Mouse (Mus musculus): ENCODE data around the gene Myt1l. TPM values are rescaled to one million over a fixed set of nuclear protein-coding genes. Genes with fewer than 3 reads are reported as not detected.
A peak's percentile ranks its signal among the peaks of the same experiment; 100 is the strongest.

Gene Myt1l
- total RNA-seq, 2 experiments from 2014 or later: 0.05 to 0.41 TPM

DNA sequence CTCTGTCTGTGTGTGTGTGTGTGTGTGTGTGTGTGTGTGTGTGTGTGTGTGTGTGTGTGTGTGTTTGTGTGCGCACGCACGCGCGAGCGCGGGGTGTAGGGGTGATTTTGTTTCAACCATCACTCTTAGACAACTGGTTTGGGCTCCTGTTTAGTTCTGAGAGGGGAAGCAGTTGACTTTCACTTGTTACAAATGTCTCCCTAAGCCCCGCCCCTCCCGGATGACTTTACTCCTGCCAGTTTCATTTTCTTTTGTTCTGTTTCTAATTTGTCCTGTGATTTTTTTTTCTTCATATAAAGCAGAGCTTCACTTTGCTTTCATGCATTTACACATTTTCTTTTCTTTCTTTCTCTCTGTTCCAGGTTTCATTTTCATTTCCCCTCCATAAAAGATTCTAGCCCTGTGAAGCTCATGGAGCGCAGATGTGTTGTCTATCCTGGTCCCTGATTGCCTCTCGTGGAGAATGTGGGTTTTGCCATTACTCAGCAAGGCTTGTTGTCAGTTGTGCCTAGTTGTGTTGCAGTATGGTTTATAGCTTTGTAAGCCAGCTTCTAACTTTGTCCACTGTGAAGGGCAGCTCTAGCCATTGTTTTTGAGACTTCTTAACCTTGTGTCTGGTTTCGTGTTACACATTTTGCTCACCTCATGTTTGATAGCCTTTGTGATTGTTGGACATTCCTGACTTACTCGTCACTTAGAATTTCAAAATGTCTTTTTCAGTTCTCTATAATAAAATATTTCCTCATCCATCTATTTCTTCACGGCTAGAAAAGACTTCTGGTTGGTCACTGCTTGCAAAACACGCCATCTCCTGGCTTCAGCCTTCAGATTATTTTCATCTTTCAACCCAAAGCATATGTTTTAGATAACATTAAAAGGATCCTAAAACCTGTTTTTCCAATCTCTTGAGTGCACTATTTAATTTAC, 184.9 kb downstream of the Myt1l start:
- DNase-seq (ENCODE audit: low spot score in 2 of 2): no peak

DNA sequence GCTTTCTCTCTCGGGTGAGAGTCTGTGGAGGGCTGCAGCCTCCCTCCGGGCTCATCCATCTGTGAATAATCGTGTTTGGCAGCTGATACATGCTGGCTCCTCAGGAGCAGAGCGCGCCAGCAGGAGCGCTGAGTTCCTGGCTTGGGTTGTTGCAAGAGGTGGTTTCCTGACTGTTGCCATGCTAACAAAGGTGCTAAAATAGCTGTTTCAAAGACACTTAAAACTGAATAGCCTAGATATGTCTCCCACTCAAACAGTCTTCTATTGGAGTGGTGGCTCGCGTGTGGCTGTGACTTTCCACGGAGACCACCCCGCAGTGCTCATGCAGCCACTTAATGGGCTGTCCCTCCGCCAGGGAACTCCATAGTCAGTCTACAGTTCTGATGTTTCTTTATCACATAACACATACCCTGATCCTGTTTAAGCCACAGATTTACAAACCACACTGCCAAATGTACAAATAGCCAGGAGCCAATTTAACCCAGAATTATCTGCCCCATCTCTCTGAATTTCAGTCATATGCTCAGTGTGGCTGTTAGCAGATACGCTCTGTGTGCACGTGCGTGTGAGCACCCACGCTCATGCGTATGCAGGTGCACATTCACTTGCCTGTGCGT, 195.6 kb downstream of the Myt1l start:
- no peak for DNase-seq (ENCODE audit: low spot score in 2 of 2)

DNA sequence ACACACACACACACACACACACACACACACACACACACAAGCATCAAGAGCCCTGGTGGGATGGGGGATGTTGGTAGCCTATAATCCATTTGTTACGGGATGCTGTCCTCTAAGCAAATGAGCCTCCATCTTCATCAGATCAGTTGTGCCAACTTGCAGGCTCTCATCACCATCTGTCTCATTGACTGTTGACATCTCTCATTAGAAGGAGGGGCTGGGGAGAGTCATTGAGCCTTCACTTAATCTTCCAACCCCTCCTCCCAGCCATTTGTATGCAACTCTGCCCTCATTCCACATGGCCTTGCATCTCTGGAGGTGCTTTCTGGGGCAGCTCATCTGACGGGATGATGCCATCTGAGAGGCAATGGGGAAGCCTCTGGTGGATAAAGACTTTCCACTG, 200.1 kb downstream of the Myt1l start:
- no peak for DNase-seq (ENCODE audit: low spot score in 2 of 2)

DNA sequence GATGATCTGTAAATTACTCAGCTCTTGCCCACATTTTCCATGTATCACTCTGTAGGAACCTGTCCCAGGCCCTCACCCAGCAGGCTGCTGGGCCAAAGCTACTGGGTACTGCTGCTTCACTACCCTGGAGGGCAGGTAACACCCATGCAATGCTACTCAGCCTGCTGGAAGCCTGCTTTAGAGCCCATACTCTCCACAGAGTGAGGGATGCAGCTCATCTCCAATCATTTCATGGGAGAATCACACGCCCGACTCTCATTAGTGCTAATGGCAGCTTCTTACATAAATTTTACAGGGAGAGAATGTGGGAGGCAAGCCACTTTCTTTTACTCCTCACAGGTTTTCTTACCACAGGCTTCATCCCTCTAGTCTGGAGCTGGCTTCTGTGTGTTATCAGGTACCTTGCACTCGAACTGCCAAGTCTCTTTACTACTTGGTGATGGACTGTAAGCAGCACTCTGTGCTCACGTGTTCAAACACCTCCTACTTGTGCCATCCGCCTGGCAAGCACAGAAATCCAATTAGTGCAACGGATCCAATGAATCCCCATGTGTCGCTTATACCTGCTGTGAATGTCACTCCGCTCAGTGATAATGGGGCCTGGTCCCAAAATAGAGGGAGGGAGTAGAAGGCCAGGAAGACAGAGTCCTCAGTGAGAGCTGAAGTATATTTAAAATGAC, 212.3 kb downstream of the Myt1l start:
- DNase-seq (ENCODE audit: low spot score in 2 of 2): no peak

DNA sequence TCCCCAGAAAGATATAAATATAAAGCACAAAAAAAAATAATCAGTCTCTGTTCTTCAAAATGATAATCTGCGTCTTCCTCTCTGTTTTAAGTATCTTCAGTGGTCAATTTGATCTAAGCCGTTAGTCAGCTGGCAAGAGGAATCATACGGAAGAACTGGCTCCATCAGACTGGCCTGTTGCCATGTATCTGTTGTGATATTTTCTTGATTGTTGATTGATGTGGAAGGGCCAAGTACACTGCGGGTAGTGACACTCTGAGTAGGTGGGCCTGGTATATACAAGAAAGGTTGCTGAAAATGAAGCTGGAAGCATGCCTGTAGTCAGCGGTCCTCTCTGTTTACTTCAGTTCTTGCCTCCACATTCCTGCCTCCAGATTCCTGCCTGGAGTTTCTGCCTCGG, 213.0 kb downstream of the Myt1l start:
- no peak for DNase-seq (ENCODE audit: low spot score in 2 of 2)

DNA sequence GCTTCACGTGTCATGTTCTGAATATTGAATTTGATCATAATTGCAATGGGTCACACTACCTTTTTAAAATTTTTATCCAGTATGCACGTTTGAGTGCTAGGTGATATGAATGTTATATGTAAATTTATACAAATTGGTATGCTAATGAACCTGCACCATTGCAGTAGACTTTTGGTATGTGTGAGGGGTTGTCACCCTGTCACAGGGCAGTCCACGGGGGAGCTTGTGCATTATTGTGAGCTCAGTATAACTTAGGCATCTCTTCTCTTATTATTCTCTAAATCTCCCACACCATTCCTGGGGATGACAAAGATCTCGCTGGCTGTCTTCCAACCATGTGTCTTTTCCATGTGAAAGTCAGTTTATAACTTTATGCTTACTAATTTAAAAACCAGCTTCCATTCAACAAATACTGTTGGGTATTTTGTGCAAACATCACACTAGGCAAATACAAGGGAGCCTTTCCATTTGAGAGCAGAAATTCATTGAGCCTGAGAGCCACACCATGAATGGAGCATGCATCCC, 222.5 kb downstream of the Myt1l start:
- no peak for DNase-seq (ENCODE audit: low spot score in 2 of 2)

DNA sequence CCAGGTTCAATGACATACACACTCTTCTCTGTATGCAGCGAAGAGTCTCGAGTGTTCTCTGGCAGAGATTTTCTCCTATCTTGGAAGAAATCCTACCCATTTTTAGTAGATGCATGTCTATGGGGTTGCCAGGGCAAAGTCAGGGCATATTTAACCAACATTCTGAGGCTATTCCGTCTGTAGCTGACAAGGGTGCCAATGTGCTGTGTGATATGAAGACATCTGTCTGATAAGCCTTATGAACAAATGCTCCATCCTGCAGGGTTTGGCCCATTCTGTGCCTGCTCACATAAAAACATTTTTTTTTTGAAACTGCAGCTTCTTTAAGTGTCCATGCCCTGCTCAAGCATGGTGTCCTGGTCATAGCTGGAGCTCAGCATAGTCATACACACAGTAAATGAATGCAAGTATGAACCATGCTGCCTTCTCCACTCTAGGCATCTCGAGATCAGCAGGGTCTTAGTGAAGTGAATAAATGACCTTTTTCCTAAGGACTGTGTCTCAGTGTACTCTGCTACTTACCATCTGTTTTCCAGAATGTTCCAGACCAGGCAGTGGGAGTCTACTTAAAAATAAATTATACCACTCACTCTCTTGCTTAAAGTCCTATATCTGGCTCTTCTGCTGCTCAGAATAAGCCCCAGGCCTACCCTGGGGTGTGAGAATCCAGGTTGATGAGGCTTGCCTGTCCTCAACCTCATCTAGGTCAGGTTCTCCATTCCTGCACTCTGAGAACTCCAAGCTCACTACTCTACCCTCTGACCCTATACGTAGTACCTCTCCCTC, 227.1 kb downstream of the Myt1l start:
- no peak for DNase-seq (ENCODE audit: low spot score in 2 of 2)

DNA sequence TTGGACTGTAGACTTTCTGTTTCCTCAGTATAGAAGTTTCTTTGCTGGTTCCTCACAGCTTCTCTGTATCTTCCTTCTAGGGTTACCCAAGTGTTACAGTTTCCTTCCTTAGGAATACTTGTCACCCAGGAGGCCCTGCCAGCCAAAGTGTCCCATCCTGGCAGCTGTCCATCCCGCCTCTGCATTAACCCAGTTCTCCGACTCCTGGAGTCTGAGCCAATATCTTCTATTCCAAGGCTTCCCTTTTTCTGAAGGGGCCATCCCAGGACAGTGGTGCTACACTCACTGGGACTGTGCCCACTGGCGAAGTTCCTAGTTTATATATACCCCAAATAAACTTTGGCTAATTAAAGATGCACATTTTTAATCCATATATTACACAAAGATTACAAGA, 227.7 kb downstream of the Myt1l start:
- no peak for DNase-seq (ENCODE audit: low spot score in 2 of 2)

DNA sequence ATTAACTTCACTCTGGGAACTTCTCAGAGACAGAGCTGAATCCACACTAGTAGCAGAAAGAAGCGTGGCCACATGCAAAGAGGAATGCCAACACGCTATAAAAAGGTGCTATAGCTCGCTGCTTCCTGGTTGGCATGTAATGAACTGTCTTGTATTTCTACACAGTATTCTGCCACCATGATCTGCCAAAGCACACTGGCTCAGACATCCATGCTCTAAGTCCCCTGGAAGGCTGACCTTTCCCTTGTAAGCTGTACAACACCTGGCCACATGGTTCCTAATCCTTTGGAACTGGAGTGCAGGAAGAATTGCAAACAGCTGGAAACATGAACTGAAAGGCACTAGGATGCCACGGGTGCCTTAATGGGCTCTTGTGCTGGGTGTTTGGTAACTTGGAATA, 232.4 kb downstream of the Myt1l start:
- no peak for DNase-seq (ENCODE audit: low spot score in 2 of 2)

DNA sequence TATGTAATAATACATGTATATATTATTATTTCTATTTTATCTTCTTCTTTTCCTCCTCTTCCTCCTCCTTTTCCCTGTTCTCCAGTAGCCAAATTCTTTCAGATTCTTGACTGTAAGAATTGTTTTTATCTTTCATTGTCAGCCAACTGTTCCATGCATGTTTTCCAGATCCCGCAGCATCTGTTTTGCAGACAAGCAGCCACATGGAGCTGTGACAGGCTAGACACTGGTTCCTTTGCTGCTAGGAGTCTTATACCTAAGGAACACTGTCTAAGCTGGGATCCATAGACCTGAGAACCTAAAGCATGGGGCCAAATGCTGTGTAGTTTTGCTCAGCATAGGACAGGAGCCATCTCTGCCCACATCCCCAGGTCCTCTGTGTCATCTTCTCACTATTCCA, 238.0 kb downstream of the Myt1l start:
- no peak for DNase-seq (ENCODE audit: low spot score in 2 of 2)

DNA sequence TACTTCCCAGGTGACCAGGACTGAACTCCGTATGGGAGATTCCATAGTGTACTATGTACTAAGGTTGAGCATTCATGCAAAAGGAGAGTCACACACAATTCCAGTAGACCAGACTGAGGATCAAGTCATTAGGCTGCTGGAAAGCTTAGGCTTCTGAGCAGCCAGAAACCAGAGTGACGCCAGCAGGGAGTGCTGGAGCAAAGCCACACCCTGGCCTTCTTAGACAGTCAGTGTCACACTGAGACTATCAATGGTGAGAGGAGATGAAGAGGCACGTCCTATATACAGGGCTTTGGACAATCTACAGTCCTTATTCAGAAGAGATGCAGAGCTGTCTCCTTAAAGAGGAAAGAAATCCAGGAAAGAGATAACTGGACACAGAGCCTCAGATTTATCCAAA, 243.6 kb downstream of the Myt1l start:
- no peak for DNase-seq (ENCODE audit: low spot score in 2 of 2)

DNA sequence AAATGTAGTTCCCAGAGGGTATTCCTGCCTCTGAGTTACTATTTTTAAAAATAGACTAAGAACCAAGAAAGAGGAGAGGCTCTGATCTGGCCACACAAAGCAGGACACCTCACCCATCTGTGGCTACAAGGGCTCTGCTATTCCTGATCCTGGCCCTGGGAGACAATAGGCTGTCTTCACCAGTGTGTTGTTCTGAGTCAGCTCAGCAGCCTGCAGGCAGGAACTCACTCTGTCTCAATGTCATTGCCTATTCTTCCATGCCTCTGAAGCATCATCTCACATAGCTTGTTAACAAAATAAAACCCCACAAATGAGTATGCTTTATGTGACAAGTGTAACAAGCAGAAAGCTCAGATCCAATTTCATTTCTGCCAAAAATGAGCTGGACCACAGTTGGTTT, 244.2 kb downstream of the Myt1l start:
- DNase-seq (ENCODE audit: low spot score in 2 of 2): no peak

DNA sequence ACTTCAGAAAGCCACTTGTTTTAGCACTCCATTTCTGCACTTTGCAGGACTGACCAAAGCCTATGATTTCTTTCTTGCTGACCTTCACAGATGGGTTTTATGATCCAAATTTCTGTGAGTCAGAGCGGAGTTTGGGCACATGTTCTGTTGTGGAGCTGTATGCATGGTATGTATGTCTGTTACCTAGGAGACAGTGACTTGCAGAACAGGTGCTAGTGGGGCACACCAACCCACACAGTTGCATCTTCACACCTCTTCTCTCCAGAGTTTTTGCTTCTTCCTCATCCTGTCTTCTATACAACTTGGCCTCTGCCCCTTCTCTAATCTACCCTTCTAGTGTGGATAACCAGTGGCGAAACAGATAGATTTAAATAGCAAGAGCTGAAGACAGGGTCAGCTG, 250.7 kb downstream of the Myt1l start:
- no peak for DNase-seq (ENCODE audit: low spot score in 2 of 2)

DNA sequence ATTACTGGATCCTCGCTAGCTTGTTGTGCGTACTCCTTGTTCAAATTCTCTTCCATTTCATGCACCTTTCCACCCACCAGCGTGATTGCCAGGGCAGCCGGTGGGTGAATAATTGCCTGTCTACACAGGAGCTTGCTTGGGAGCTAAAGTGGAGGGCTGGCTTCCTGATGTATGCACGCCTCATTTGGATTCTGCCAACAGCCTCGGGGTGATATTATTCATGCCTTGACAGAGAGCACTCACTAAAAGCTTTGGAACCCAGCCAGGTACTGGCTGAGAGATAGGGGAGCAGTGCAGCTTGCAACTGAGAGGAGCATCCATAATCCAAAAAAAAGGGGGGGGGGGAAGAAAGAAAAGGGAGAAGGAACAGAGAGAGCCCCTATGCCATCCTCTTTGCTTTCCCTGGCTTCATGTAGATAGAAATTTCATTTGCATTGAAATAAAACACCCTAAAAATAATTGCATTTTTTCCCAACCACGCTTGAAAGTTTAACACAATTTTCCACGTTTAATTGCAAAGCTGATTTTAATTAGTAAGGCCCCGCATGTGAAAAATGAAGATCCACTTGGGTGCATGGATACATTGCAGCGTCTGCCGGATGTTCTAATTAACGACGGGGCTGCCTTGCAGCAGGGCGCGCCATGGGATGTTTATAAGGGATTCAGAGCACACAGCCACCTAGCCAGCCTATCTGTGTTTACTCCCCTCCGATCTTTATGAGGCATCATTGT, 261.3 kb downstream of the Myt1l start:
- DNase-seq (ENCODE audit: low spot score in 2 of 2): peak in 1 of 2 experiments; percentile 9

DNA sequence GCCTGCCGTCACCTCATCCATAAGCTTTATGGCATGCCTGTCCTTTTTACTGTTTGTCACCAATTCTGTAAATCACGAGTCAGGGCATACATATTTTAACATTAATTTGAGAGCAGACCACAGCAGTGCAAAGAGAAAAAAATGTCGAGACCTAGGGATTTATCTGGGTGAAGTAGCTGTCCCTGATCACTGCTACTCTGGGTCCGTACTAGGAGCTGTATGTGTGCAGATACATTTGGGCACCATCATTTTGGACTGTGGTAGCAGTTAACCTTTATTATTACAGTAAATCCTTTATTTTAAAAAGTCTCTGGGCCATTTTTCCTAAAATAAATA, 261.8 kb downstream of the Myt1l start:
- DNase-seq (ENCODE audit: low spot score in 2 of 2): no peak

DNA sequence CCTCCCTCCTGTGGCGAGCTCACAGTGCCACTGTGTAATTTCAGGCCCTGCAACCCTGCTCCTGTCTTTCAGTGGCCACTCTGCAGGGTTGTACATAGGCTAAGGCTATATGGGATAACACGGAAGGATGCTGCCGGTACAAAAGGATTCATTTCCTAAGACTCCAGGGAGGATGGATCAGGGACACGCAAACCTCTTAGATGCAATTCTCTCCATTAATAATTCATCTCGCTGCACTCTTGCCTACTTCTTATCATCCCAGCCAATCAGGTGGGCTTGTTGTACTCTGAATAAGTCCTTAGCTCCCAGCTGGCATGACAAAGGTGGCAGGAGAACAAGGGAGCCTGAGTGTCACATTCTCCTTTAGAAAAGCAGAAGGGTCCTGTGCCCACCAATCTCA, 264.8 kb downstream of the Myt1l start:
- no peak for DNase-seq (ENCODE audit: low spot score in 2 of 2)

DNA sequence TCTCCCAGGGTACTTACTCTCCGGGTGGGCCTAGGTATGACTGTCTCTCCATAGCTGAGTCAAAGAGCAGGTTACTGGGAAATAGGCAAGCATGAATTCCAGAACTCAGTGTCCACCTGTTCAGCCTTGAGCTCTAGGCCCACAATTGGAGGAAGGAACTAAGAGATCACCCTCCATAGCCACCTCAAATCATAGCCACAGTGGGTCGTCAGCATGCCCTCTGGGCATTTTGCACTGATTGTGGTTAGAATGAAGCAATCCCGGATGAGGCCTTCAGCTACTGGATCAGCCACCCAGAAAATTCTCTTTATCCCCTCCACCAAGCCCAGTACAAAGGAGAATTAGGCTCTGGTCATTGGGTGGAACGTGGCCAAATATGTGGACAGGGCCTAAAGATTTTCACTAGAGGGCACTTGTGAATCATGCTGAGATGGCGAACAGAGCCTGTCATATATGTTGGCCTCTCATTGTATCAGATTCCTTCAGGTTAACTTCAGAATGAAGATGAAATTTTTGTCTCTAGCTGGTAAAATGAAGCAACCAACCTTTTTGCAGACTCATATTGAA, 267.0 kb downstream of the Myt1l start:
- DNase-seq (ENCODE audit: low spot score in 2 of 2): peak in 1 of 2 experiments; percentile 9

DNA sequence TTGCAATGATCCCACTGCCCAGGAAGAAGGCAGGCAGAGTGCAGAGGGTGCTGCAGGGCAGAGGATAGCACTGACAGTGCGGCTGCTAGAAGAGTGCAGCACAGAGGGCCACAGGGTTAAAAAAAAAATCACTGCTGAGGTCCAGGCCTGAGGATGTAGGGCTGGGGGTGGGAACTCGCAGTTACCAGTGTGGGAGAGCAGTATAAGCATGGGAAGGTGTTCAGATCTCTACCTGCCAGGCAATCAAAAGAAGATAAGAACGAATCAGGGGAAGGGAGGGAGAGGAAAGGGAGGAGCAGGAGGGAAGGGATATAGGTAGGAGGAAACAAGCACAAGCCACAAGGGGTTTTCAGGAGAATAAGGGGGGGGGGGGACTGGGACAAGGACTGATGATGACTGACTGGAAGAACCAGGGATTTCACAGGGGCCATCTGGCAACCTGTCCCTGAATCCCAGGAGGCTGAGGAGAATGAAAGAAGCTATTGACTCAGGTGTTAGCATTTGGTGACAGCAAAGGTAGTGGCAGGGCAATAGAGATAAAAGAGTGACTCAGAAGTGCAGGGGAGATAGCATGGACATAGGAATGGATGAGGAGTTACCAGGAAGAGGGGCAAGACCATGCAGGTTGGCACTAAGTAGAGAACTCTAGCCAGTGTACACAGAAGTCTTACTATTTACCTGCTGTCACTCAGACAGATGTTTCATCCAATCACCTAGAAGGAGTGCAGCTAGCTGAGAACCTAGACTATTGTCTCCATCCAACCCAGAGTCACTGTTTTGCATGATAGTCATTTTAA, 270.6 kb downstream of the Myt1l start:
- no peak for DNase-seq (ENCODE audit: low spot score in 2 of 2)

DNA sequence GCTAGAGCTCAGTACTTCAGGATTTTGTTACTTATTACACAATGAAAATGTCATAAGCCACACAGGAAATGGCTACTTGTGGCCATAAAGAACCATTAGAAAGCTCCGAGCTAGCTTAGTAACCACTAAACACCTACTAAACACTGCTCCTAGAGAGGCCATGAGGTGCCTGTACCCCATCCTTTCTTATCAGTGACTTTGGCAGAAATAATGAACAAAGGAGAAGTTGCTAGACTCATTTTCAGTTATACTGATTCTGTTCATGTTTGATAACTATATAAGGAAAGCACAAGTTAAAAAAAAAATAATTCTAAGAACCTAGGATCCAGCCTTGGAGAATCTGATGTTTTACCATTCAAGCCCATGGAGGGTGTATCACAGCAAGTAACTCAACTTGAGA, 278.2 kb downstream of the Myt1l start:
- DNase-seq (ENCODE audit: low spot score in 2 of 2): no peak
